Mouse (Mus musculus): Measurements from ENCODE around the gene Scarf1.

DNA sequence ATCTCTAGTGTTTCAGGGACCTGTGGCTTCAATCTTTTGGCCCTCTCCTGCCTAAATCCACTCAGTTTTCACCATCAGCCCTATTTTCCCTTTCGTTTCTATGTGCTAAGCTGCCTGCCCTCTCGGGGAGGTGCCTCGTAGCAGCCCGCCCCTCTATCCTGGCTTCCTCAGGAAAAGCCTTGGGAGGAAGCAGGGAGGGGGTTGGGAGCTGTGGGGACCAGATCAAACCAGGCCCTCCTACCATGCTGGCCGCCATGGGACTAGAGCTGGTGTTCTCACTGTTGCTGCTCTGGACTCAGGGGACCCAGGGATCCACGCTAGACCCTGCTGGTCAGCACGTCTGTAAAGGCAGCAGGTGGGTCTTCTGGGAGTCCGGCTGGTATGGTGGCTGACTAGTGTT is at the start of gene Scarf1:
- TF ChIP-seq POLR2A (IDR thresholded peaks at IDR 0.05; ENCODE audit: insufficient read depth, low read length): no peak
- no peak for TF ChIP-seq CTCF (IDR thresholded peaks at IDR 0.05; ENCODE audit: low read depth, low read length)
- TF ChIP-seq EP300 (IDR thresholded peaks at IDR 0.05; ENCODE audit: insufficient read depth, low read depth, low read length): no peak

All from ES-Bruce4 (cell line).